Mouse (Mus musculus): ENCODE data around the gene Rnase10. TPM values are rescaled to one million over a fixed set of nuclear protein-coding genes. Genes with fewer than 3 reads are reported as not detected.

Rnase10 gene
- polyA plus RNA-seq, 1 experiment from 2014 or later, result 0.16 TPM

- H3K27me3 ChIP-seq (replicated peaks; ENCODE audit: control insufficient read depth, insufficient read depth, low read length), result no peaks in the 10 kb centered on the region
- H3K4me1 ChIP-seq (replicated peaks; ENCODE audit: control insufficient read depth, insufficient read depth, low read length), result no peaks in the 10 kb centered on the region
- H3K9me3 ChIP-seq (ENCODE audit: control insufficient read depth), result no peaks in the 10 kb centered on the region
- H3K9ac ChIP-seq (ENCODE audit: low read depth, low read length), result no peak within 1 kb of the TSS
- WGBS, result 82% methylated on average over 6 of the region's 6 CpGs
- ATAC-seq, result no peak
- H3K4me3 ChIP-seq (ENCODE audit: low read depth, low read length), result no peak within 1 kb of the TSS
- H3K4me2 ChIP-seq (replicated peaks; ENCODE audit: low read depth), result no peak within 1 kb of the TSS
- no peaks in the 10 kb centered on the region for H3K36me3 ChIP-seq (ENCODE audit: control insufficient read depth, insufficient read depth)
- H3K27ac ChIP-seq (ENCODE audit: low read depth, low read length), result no peak within 1 kb of the TSS
- TF ChIP-seq CTCF (IDR thresholded peaks at IDR 0.05; ENCODE audit: low read depth), result no peak
These were observed 34.2 kb downstream of the Rnase10 start, which contains the start of gene Rnase9 for GRCm38 (mm10) chr14:51041769-51042168. TSS of gene Rnase9 (minus strand) at chr14:51041869.

DNA sequence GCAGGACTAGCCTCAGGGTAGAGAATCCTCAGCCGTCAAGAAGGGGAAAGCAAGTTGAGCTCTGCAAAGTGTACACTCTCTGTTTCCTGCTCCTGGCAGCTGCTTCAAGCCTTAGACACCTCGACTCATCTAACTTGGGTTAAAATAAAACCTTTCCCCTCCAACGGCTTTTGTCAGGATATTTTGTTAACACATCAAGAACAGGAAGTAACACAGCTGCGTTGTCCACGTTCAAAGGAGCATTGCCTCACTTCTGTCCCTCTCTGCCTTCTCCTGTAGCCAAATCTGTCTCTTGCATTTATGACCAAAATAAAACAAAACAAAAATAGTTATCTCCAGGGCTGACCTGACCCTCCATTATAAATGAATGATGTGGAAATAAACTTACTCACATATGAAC is 40.3 kb downstream of the Rnase10 start:
- H3K27ac ChIP-seq (ENCODE audit: low read depth, low read length), result no peak overlapping the region
- H3K4me1 ChIP-seq (replicated peaks; ENCODE audit: control insufficient read depth, insufficient read depth, low read length), result no peaks in the 10 kb centered on the region
- H3K9me3 ChIP-seq (ENCODE audit: control insufficient read depth), result no peaks in the 10 kb centered on the region
- no peak overlapping the region for H3K4me2 ChIP-seq (replicated peaks; ENCODE audit: low read depth)
- WGBS, result 35% methylated on average over 5 of the region's 5 CpGs
- no peak overlapping the region for H3K4me3 ChIP-seq (ENCODE audit: low read depth, low read length)
- no peaks in the 10 kb centered on the region for H3K27me3 ChIP-seq (replicated peaks; ENCODE audit: control insufficient read depth, insufficient read depth, low read length)
- no peaks in the 10 kb centered on the region for H3K36me3 ChIP-seq (ENCODE audit: control insufficient read depth, insufficient read depth)
- no peak for TF ChIP-seq CTCF (IDR thresholded peaks at IDR 0.05; ENCODE audit: low read depth)
- no peak overlapping the region for H3K9ac ChIP-seq (ENCODE audit: low read depth, low read length)
- no peak for ATAC-seq

- Histone ChIP-seq H3K4me3 (ENCODE audit: low read depth, low read length) (no peak within 1 kb of the TSS), H3K9me3 (ENCODE audit: control insufficient read depth) (no peaks in the 10 kb centered on the region), H3K4me1 (replicated peaks; ENCODE audit: control insufficient read depth, insufficient read depth, low read length) (no peaks in the 10 kb centered on the region), H3K4me2 (replicated peaks; ENCODE audit: low read depth) (no peak within 1 kb of the TSS), H3K36me3 (ENCODE audit: control insufficient read depth, insufficient read depth) (no peaks in the 10 kb centered on the region), H3K27me3 (replicated peaks; ENCODE audit: control insufficient read depth, insufficient read depth, low read length) (no peaks in the 10 kb centered on the region), H3K9ac (ENCODE audit: low read depth, low read length) (no peak within 1 kb of the TSS), H3K27ac (ENCODE audit: low read depth, low read length) (no peak within 1 kb of the TSS)
- no peak for ATAC-seq
- 79% methylated on average over 2 of the region's 2 CpGs for WGBS
- no peak for TF ChIP-seq CTCF (IDR thresholded peaks at IDR 0.05; ENCODE audit: low read depth)
These were observed 42.5 kb downstream of the Rnase10 start, which contains the start of gene Rnase11 for GRCm38 (mm10) chr14:51050063-51050462. TSS of gene Rnase11 (minus strand) at chr14:51050163.

DNA sequence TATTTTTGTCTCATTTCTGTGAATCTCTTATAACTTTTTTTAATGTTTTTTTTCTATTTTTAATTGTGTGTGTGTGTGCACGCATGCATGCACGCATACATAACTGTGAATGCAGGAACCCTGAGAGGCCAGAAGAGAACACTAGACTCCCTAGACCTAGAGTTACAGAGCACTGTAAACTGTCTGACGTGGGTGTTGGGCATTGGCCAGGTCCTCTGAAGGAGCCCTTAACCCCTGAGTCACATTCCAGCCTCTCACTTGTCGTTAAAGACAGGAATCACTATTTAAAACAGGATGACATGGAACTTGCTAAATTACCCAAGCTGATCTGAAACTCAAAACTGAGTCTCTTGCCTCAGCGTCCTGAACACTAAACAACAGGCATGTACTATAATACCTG is 44.4 kb downstream of the Rnase10 start:
- no peaks in the 10 kb centered on the region for H3K9me3 ChIP-seq (ENCODE audit: control insufficient read depth)
- ATAC-seq, result no peak
- H3K4me1 ChIP-seq (replicated peaks; ENCODE audit: control insufficient read depth, insufficient read depth, low read length), result no peaks in the 10 kb centered on the region
- H3K9ac ChIP-seq (ENCODE audit: low read depth, low read length), result no peak overlapping the region
- TF ChIP-seq CTCF (IDR thresholded peaks at IDR 0.05; ENCODE audit: low read depth), result no peak
- 61% methylated on average over 5 of the region's 5 CpGs for WGBS
- no peaks in the 10 kb centered on the region for H3K36me3 ChIP-seq (ENCODE audit: control insufficient read depth, insufficient read depth)
- no peaks in the 10 kb centered on the region for H3K27me3 ChIP-seq (replicated peaks; ENCODE audit: control insufficient read depth, insufficient read depth, low read length)
- H3K4me3 ChIP-seq (ENCODE audit: low read depth, low read length), result no peak overlapping the region
- H3K4me2 ChIP-seq (replicated peaks; ENCODE audit: low read depth), result no peak overlapping the region
- H3K27ac ChIP-seq (ENCODE audit: low read depth, low read length), result no peak overlapping the region

DNA sequence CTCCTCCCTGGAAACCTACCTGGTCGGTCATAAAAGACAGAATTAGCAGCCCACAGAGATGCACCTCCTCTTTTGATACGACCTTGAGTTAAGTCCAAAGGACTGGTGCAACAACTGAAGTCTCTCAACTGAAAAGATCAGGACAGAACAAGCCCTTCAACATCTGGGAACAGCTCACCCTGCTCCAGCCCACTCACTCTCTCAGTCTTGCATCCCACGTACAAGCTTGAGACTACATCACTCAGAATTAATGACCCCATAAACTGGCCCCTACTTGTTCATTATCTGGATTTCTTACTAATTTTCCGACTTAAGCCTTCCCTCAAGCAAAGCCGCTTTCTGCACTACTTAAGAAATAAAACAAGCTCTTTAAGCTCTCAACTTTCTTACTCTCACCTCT is 45.6 kb downstream of the Rnase10 start:
- no peak for ATAC-seq
- WGBS, result 57% methylated on average over 5 of the region's 5 CpGs
- Histone ChIP-seq H3K27me3 (replicated peaks; ENCODE audit: control insufficient read depth, insufficient read depth, low read length) (no peaks in the 10 kb centered on the region), H3K9me3 (ENCODE audit: control insufficient read depth) (no peaks in the 10 kb centered on the region), H3K36me3 (ENCODE audit: control insufficient read depth, insufficient read depth) (no peaks in the 10 kb centered on the region), H3K4me2 (replicated peaks; ENCODE audit: low read depth) (no peak overlapping the region), H3K9ac (ENCODE audit: low read depth, low read length) (no peak overlapping the region), H3K27ac (ENCODE audit: low read depth, low read length) (no peak overlapping the region), H3K4me1 (replicated peaks; ENCODE audit: control insufficient read depth, insufficient read depth, low read length) (no peaks in the 10 kb centered on the region), H3K4me3 (ENCODE audit: low read depth, low read length) (no peak overlapping the region)
- TF ChIP-seq CTCF (IDR thresholded peaks at IDR 0.05; ENCODE audit: low read depth), result no peak

DNA sequence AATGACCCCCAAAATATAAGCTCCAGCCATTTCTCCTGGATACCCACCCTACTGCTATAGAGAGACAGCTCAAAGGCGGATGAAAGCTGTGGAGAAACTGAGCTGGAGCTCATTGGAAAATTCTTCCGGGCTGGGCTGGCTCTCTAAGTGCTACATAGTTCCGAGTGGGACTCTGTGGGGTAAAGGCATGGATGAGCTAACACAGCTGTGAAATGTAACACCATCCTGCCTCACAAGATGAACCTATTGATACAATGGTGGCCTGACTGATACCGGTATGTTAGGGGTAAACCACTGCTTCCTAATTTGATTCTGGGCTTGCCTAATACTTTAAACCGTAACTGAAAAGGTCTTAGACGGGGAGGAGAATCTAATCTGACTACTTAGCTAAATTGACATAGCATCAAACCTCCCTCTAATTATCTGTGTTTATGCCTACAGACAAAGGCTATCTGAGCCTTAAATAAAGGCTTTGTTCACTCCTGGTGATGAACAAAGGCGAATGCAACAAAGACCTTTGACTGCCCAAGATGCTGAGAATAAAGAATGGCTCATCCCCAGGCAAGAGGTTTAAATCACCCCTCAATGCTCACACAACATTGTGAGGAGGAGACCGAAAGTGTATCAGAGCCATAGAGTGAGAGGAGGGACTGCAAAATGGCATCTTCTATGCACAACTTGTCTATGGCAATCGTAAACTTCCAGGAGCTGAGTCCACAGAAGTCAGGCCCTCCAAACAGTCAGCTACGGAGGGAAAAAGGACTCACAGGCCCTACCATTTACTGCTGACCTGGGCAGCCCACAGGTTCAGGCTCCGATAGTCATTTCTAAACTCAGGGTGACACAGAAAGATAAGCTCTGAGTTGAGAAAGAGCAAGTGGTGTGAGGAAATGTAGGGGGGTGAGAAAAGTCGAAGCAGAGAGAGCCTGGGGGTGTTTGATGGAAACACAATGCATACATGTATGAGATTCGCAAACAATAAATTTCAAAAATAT is 47.0 kb downstream of the Rnase10 start:
- no peaks in the 10 kb centered on the region for H3K9me3 ChIP-seq (ENCODE audit: control insufficient read depth)
- WGBS, result 73% methylated on average over 13 of the region's 13 CpGs
- H3K27me3 ChIP-seq (replicated peaks; ENCODE audit: control insufficient read depth, insufficient read depth, low read length), result no peaks in the 10 kb centered on the region
- H3K9ac ChIP-seq (ENCODE audit: low read depth, low read length), result no peak overlapping the region
- no peak overlapping the region for H3K4me3 ChIP-seq (ENCODE audit: low read depth, low read length)
- H3K27ac ChIP-seq (ENCODE audit: low read depth, low read length), result no peak overlapping the region
- H3K4me1 ChIP-seq (replicated peaks; ENCODE audit: control insufficient read depth, insufficient read depth, low read length), result no peaks in the 10 kb centered on the region
- no peak overlapping the region for H3K4me2 ChIP-seq (replicated peaks; ENCODE audit: low read depth)
- TF ChIP-seq CTCF (IDR thresholded peaks at IDR 0.05; ENCODE audit: low read depth), result no peak
- H3K36me3 ChIP-seq (ENCODE audit: control insufficient read depth, insufficient read depth), result no peaks in the 10 kb centered on the region
- no peak for ATAC-seq
